Mouse (Mus musculus) intestine, embryonic 16.5 days (tissue): ENCODE measurements around the gene Dnajc6. TPM values are rescaled to one million over a fixed set of nuclear protein-coding genes. Genes with fewer than 3 reads are reported as not detected.

Experiments used
- ATAC-seq: fragments of 200-750 bp; cut with Nextera tagmentation; 2 replicates; pipeline ENCODE4 v1.8.0; 2017; ENCODE audit warnings: moderate TSS enrichment, moderate library complexity
- H3K27ac ChIP-seq: fragments of 300-500 bp; sonication (generic); 2 replicates; pipeline ENCODE4 v1.5.1; 2014; ENCODE audit warnings: mild to moderate bottlenecking, low read length
- H3K27me3 ChIP-seq: fragments of 300-500 bp; sonication (generic); replicated peaks from 2 replicates; pipeline ENCODE4 v1.6.1; 2014; ENCODE audit warnings: low read length, control low read depth, mixed read lengths; ENCODE audit not compliant: control insufficient read depth, insufficient read depth
- H3K36me3 ChIP-seq: fragments of 300-500 bp; sonication (generic); 2 replicates; pipeline ENCODE4 v1.6.1; 2014; ENCODE audit warnings: low read length, control low read depth; ENCODE audit not compliant: control insufficient read depth, insufficient read depth
- H3K4me1 ChIP-seq: fragments of 300-500 bp; sonication (generic); 2 replicates; pipeline ENCODE4 v1.6.1; 2014; ENCODE audit warnings: low read length, control low read depth, mixed read lengths; ENCODE audit not compliant: control insufficient read depth, insufficient read depth
- H3K4me2 ChIP-seq: fragments of 300-500 bp; sonication (generic); 2 replicates; pipeline ENCODE4 v1.6.1; 2014; ENCODE audit warnings: low read depth, low read length, control low read depth
- H3K4me3 ChIP-seq: fragments of 300-500 bp; sonication (generic); 2 replicates; pipeline ENCODE4 v1.5.1; 2014; ENCODE audit warnings: mild to moderate bottlenecking, low read length
- H3K9ac ChIP-seq: fragments of 300-500 bp; sonication (generic); 2 replicates; pipeline ENCODE4 v1.6.1; 2014; ENCODE audit warnings: low read depth, low read length
- H3K9me3 ChIP-seq: fragments of 300-500 bp; sonication (generic); 2 replicates; pipeline ENCODE4 v1.6.1; 2016; ENCODE audit warnings: low read length, control low read depth; ENCODE audit not compliant: control insufficient read depth
- WGBS: fragments of 180-500 bp; shearing (Covaris S2); extraction: QIAGEN DNeasy Blood & Tissue Kit; methylation state at CpG from one replicate; pipeline ENCODE4 v1.1.7; 2014; 5-methylcytosine and 5-hydroxymethylcytosine counted together
- polyA plus RNA-seq: library from polyadenylated mRNA; unstranded; fragments of >200 nt; fragmentation: Nextera tagmentation; extraction: Ambion mirVana; gene quantifications from 2 replicates; pipeline ENCODE4 v1.2.1, GENCODE M21; 2015

The Dnajc6 gene
- polyA plus RNA-seq, 1 experiment from 2014 or later: 1.1 TPM

GRCm38 (mm10) chr4:101675726-101676125 lies 179.3 kb downstream of the Dnajc6 start:
- Histone ChIP-seq H3K36me3 (no peaks in the 10 kb centered on the region), H3K9me3 (no peaks in the 10 kb centered on the region), H3K4me2 (no peak overlapping the region), H3K9ac (no peak overlapping the region), H3K27me3 (no peaks in the 10 kb centered on the region), H3K4me3 (no peak overlapping the region), H3K27ac (no peak overlapping the region), H3K4me1 (no peaks in the 10 kb centered on the region)
- 53% methylated on average over 4 of the region's 4 CpGs for WGBS
- no peak for ATAC-seq

- Histone ChIP-seq H3K36me3 (no peaks in the 10 kb centered on the region), H3K9ac (no peak overlapping the region), H3K4me3 (no peak overlapping the region), H3K4me1 (no peaks in the 10 kb centered on the region), H3K9me3 (no peaks in the 10 kb centered on the region), H3K27ac (no peak overlapping the region), H3K27me3 (no peaks in the 10 kb centered on the region), H3K4me2 (no peak overlapping the region)
- ATAC-seq: no peak
- 88% methylated on average over 4 of the region's 4 CpGs for WGBS
These were observed 186.2 kb downstream of the Dnajc6 start for GRCm38 (mm10) chr4:101682620-101683019.

GRCm38 (mm10) chr4:101683086-101683485 lies 186.6 kb downstream of the Dnajc6 start:
- Histone ChIP-seq H3K36me3 (no peaks in the 10 kb centered on the region), H3K4me1 (no peaks in the 10 kb centered on the region), H3K4me3 (no peak overlapping the region), H3K9ac (no peak overlapping the region), H3K9me3 (no peaks in the 10 kb centered on the region), H3K27ac (no peak overlapping the region), H3K4me2 (no peak overlapping the region), H3K27me3 (no peaks in the 10 kb centered on the region)
- 72% methylated on average over 3 of the region's 3 CpGs for WGBS
- ATAC-seq: no peak

- H3K4me1 ChIP-seq: no peaks in the 10 kb centered on the region
- no peak overlapping the region for H3K9ac ChIP-seq
- H3K27me3 ChIP-seq: no peaks in the 10 kb centered on the region
- H3K4me3 ChIP-seq: no peak overlapping the region
- no peaks in the 10 kb centered on the region for H3K36me3 ChIP-seq
- no peaks in the 10 kb centered on the region for H3K9me3 ChIP-seq
- no peak for ATAC-seq
- 85% methylated on average over 3 of the region's 3 CpGs for WGBS
- H3K27ac ChIP-seq: no peak overlapping the region
- H3K4me2 ChIP-seq: no peak overlapping the region
These were observed 188.4 kb downstream of the Dnajc6 start for GRCm38 (mm10) chr4:101684821-101685220.

DNA sequence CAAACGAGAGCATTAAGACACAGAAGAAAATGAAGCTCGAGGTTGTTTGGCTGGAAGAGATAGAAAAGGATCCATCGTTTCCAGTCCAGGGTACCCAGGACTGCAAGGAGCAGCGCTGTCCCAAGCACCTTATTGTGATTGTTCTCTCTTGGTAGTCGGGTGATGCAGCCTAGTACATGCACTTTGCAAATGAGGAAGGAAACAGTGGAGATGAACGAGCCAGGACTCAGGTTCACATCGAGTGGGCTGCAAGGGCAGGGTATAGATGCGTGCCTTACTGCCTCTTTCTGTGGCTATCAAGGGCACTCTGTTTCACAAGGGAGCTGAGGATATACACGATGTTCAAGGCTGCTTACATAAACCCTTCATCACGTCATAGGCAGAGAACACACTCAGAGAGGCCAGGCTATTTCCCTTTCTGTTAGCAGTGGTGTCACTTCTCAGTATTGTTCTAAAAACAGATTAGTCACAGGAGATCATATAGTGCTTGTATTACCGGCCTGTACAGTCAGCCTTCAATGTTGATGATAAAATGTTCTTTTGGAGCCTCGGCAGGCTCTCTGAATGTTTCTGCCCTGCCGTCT lies 189.9 kb downstream of the Dnajc6 start:
- H3K9me3 ChIP-seq: no peaks in the 10 kb centered on the region
- 70% methylated on average over 13 of the region's 13 CpGs for WGBS
- H3K27me3 ChIP-seq: no peaks in the 10 kb centered on the region
- no peaks in the 10 kb centered on the region for H3K36me3 ChIP-seq
- no peak overlapping the region for H3K9ac ChIP-seq
- no peak overlapping the region for H3K4me3 ChIP-seq
- no peak overlapping the region for H3K27ac ChIP-seq
- H3K4me2 ChIP-seq: no peak overlapping the region
- ATAC-seq: no peak
- H3K4me1 ChIP-seq: no peaks in the 10 kb centered on the region

- Histone ChIP-seq H3K27me3 (no peaks in the 10 kb centered on the region), H3K4me2 (no peak overlapping the region), H3K36me3 (no peaks in the 10 kb centered on the region), H3K9me3 (no peaks in the 10 kb centered on the region), H3K27ac (no peak overlapping the region), H3K4me1 (no peaks in the 10 kb centered on the region), H3K4me3 (no peak overlapping the region), H3K9ac (no peak overlapping the region)
- 81% methylated on average over 4 of the region's 4 CpGs for WGBS
- no peak for ATAC-seq
These were observed 192.8 kb downstream of the Dnajc6 start for GRCm38 (mm10) chr4:101689241-101689640.

GRCm38 (mm10) chr4:101689645-101690044 lies 193.2 kb downstream of the Dnajc6 start:
- Histone ChIP-seq H3K4me3 (no peak overlapping the region), H3K9ac (no peak overlapping the region), H3K9me3 (no peaks in the 10 kb centered on the region), H3K27ac (no peak overlapping the region), H3K4me2 (no peak overlapping the region), H3K27me3 (no peaks in the 10 kb centered on the region), H3K36me3 (no peaks in the 10 kb centered on the region), H3K4me1 (no peaks in the 10 kb centered on the region)
- no peak for ATAC-seq
- WGBS: 73% methylated on average over 5 of the region's 5 CpGs

Other genes starting within 250 kb of the Dnajc6 start
- 66.7 and 67.9 TPM in 2 replicates for gene Jak1, start 231.4 kb upstream of the Dnajc6 start, polyA plus RNA-seq
- 18.9 and 19.9 TPM in 2 replicates for gene Ak4, start 77.4 kb upstream of the Dnajc6 start, polyA plus RNA-seq
- gene Leprot, start 151.1 kb downstream of the Dnajc6 start, polyA plus RNA-seq: 116 and 118 TPM in 2 replicates
- gene Lepr, start 220.8 kb downstream of the Dnajc6 start, polyA plus RNA-seq: 1.1 and 1.2 TPM in 2 replicates